Mouse (Mus musculus) kidney, adult 2 months (tissue): Measurements from ENCODE around the gene Rps28.

Source experiments
- CTCF ChIP-seq: fragments of 200-500 bp; conservative IDR thresholded peaks from 2 replicates; pipeline ENCODE4 v1.5.1; 2011; ENCODE audit warnings: low read depth, mild to moderate bottlenecking, control low read depth, low read length, moderate library complexity, mixed read lengths; ENCODE audit not compliant: insufficient read depth, insufficient read length
- POLR2A ChIP-seq: fragments of 200-500 bp; IDR thresholded peaks from one replicate; pipeline ENCODE4 v1.6.1; 2011; ENCODE audit warnings: low read depth, low read length, control low read depth

DNA sequence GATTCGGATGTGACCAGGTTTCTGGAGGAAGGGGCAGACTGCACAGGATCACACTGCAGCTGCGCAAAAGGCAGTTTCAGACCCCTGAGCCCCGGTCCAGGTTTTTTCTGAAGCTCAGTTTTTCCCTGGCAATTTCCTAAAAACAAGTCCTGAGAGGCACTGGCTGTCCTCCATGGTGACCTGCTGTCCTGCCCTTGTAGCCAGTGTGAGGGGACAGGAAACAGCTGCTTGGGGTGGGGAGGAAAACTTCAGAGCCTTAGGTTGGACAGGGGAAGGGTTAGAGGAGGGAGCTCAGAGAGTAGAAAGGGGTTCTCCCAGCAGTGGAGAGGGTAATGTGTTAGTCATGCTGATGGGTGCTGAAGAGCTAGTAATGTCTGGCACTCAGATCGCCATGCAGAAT, 11.4 kb downstream of the Rps28 start:
- TF ChIP-seq POLR2A = no peak
- no peak for TF ChIP-seq CTCF
